In genomic region chr14:34026710-34027109, GRCm38 (mm10) we compare ENCODE assay signal across 23 mouse cellular contexts. TPM values are rescaled to one million over a fixed set of nuclear protein-coding genes. Genes with fewer than 3 reads are reported as not detected.
"Had no signal": no experiment of that assay in that cellular context is flagged by ENCODE, and none has a peak within 500 bp of the region (broad histone marks: within the 10 kb centered on the region; RNA-seq: fewer than 3 reads in every experiment).

No protein-coding gene starts in this region.

- H3K4me2 ChIP-seq: limb, embryonic 12.5 days; limb, embryonic 15.5 days; midbrain, embryonic 12.5 days; midbrain, embryonic 15.5 days; neural tube, embryonic 12.5 days; neural tube, embryonic 15.5 days had no signal

- DNase-seq: kidney, adult 8-10 months; kidney, postnatal 14 days; kidney, postnatal 4 days; left cerebral cortex, postnatal 4 days; lung, adult 2 months; right cerebral cortex, adult 18-20 months; right cerebral cortex, postnatal 14 days; right cerebral cortex, postnatal 4 days; thymus, adult 2 months; thymus, postnatal 14 days; thymus, postnatal 4 days had no signal

- H3K4me3 ChIP-seq: limb, embryonic 12.5 days; limb, embryonic 15.5 days; midbrain, embryonic 12.5 days; midbrain, embryonic 15.5 days; neural tube, embryonic 12.5 days; neural tube, embryonic 15.5 days had no signal

- H3K9ac ChIP-seq: limb, embryonic 12.5 days; limb, embryonic 15.5 days; liver, embryonic 14.5 days; midbrain, embryonic 12.5 days; midbrain, embryonic 15.5 days; neural tube, embryonic 12.5 days; neural tube, embryonic 15.5 days had no signal

- ATAC-seq: midbrain, embryonic 15.5 days had no signal

- H3K4me1 ChIP-seq: limb, embryonic 12.5 days; limb, embryonic 15.5 days; midbrain, embryonic 12.5 days; midbrain, embryonic 15.5 days; neural tube, embryonic 12.5 days; neural tube, embryonic 15.5 days had no signal

- H3K9me3 ChIP-seq: limb, embryonic 15.5 days had no signal

- H3K36me3 ChIP-seq: limb, embryonic 12.5 days; limb, embryonic 15.5 days; midbrain, embryonic 12.5 days; midbrain, embryonic 15.5 days; neural tube, embryonic 12.5 days; neural tube, embryonic 15.5 days had no signal

- H3K27me3 ChIP-seq: limb, embryonic 12.5 days; limb, embryonic 15.5 days; midbrain, embryonic 12.5 days; midbrain, embryonic 15.5 days; neural tube, embryonic 12.5 days; neural tube, embryonic 15.5 days had no signal

- H3K27ac ChIP-seq: limb, embryonic 12.5 days; limb, embryonic 15.5 days; liver, embryonic 14.5 days; macrophage; midbrain, embryonic 12.5 days; midbrain, embryonic 15.5 days; neural tube, embryonic 12.5 days; neural tube, embryonic 15.5 days; stomach, postnatal 0 days had no signal

RNA-seq across cellular contexts. Expression of gene Gm5460, which starts 10.2 kb away (rescaled TPM):
- polyA plus RNA-seq: kidney, embryonic 16.5 days; limb, embryonic 12.5 days; limb, embryonic 15.5 days; liver, embryonic 14.5 days; lung, adult 2 months; lung, embryonic 16.5 days; macrophage; midbrain, embryonic 12.5 days; midbrain, embryonic 15.5 days; neural tube, embryonic 12.5 days; neural tube, embryonic 15.5 days; stomach, embryonic 14.5 days; stomach, postnatal 0 days had no signal

RNA-seq across cellular contexts. Expression of gene Gm30083, which starts 11.7 kb away (rescaled TPM):
- polyA plus RNA-seq: kidney, embryonic 16.5 days; limb, embryonic 12.5 days; limb, embryonic 15.5 days; liver, embryonic 14.5 days; lung, adult 2 months; lung, embryonic 16.5 days; macrophage; midbrain, embryonic 12.5 days; midbrain, embryonic 15.5 days; neural tube, embryonic 12.5 days; neural tube, embryonic 15.5 days; stomach, embryonic 14.5 days; stomach, postnatal 0 days; thymus, adult 2 months had no signal

RNA-seq across cellular contexts. Expression of gene Antxrl, which starts 25.8 kb away (rescaled TPM):
- polyA plus RNA-seq: kidney, embryonic 16.5 days; limb, embryonic 12.5 days; limb, embryonic 15.5 days; liver, embryonic 14.5 days; lung, adult 2 months; lung, embryonic 16.5 days; macrophage; midbrain, embryonic 12.5 days; midbrain, embryonic 15.5 days; neural tube, embryonic 12.5 days; neural tube, embryonic 15.5 days; stomach, embryonic 14.5 days; stomach, postnatal 0 days had no signal

RNA-seq across cellular contexts. Expression of gene Zfp488, which starts 48.1 kb away (rescaled TPM):
- polyA plus RNA-seq: kidney, embryonic 16.5 days; liver, embryonic 14.5 days; lung, adult 2 months; lung, embryonic 16.5 days; macrophage; thymus, adult 2 months had no signal

RNA-seq across cellular contexts. Expression of gene Anxa8, which starts 59.1 kb away (rescaled TPM):
- polyA plus RNA-seq: macrophage had no signal
